Mouse (Mus musculus): ENCODE data around the gene D630045J12Rik.

The D630045J12Rik gene

DNA sequence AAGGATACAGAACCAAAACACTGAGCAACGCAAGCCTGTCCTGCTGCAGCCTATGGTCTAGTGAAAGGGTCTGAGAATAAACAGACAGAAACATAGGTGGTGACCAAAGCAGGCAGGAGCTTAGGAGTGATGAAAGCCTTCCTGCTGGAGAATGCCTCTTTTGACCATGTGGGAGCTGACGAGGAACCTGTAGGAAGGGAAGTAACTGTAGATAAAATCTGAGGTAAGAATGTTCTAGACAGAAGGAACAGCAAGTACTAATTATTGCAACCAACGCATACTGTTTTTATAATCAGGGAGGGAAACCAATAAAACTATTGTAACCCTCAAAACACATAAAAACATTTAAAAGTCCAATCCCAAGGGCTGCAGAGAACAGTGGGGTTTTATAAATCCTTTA, 9.6 kb downstream of the D630045J12Rik start:
- in situ Hi-C loops (cut with MboI, MseI) = no loop called here

DNA sequence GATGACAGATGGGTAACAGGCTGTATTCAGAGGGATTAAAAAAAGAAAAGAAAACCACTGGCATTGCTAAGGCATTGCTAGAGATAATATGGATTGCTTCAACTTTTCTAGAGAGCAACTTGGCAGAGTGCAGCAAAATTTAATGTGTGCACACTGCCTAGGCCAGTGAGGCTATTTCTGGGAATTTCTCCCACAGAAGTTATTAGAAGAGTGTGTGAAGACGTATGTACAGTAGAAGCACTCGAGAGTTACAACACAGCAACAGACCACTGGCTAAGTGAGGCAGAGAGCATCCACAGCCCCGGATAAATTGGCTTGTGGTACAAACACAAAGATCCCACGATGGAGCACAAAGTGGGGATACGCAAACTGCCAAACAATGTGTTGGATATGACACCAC, 11.0 kb downstream of the D630045J12Rik start:
- in situ Hi-C loops (cut with MboI, MseI) = no loop called here

DNA sequence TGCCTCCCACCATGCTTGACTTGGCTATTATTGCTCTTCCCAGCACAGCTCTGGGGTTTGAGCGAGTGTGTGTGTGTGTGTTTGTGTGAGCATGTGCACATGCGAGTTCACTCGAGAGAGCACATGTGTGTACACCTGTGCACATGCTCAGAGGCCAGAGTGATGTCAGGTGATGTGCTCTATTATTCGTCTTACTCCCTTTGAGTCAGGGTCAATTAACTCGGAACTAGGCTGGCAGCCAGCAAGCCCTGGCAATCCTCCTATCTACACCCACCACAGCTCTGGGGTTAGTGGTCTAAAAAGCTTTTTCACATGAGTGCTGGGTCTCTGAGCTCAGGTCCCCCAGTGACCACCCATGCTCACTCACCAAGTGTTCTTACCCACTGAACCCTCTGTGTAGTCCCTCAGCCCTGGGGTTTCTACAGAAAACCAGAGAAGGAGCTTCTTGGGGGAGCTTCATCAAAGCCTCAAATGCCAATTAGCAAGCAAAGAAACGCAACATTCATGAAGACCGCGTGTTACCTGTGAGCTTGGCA, 11.4 kb downstream of the D630045J12Rik start:
- in situ Hi-C loops (cut with MboI, MseI) = no loop called here

DNA sequence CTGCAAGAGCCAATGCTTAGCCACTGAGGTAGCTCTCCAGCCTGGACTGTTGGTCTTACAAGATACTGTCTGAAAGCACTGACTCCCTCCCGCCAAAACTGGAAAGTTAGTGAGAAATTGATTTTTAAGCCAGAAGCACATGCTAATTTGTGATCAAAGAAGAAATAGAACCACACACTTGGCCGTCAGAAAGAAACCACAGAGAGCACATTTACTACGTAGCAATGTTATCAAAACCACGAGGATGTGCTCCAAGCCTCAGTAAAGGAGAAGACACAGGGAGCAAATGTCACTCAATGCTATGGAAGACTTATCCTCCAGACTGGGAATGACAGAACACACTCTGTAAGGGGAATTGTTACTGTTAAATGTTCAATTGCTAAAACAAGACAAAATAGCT, 12.3 kb downstream of the D630045J12Rik start:
- in situ Hi-C loops (cut with MboI, MseI) = no loop called here

DNA sequence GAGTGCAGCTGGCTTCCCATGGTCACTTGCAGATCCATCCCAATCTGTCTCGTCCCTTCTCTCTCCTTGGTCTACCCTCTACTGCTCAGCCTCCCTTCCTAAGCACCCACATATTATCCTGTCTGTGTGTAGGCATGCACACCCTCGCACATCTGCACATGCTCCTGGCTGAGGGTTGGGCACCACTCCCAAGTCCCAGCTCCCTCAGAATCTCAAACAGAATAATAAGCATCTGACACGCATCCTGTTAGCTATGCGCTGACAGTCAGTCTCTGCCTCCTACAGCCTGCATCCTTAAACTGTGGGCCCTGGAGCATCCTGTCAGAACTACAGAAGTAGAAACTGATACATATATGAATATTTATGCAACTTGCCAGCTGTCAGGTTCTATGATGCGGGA, 13.2 kb downstream of the D630045J12Rik start:
- in situ Hi-C loops (cut with MboI, MseI) = no loop called here

DNA sequence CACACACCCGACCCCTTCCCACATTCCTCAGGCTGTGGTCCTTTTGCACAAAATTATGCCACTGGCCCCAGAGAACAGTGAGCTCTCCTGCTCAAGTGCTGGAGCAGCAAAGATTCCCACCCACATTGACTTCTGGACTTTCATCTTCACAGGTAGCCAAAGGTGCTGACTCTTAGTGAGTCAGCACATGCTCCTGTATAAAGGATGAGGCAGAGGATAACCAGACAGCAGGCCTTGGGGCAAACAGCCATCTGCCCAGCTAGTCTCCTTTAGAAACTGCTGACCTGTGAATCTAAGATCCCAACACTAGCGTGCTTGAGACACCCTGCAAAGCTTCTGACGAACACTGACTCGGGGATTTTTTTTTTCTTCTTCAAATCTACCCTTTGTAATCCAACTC, 15.4 kb downstream of the D630045J12Rik start:
- in situ Hi-C loops (cut with MboI, MseI) = no loop called here

DNA sequence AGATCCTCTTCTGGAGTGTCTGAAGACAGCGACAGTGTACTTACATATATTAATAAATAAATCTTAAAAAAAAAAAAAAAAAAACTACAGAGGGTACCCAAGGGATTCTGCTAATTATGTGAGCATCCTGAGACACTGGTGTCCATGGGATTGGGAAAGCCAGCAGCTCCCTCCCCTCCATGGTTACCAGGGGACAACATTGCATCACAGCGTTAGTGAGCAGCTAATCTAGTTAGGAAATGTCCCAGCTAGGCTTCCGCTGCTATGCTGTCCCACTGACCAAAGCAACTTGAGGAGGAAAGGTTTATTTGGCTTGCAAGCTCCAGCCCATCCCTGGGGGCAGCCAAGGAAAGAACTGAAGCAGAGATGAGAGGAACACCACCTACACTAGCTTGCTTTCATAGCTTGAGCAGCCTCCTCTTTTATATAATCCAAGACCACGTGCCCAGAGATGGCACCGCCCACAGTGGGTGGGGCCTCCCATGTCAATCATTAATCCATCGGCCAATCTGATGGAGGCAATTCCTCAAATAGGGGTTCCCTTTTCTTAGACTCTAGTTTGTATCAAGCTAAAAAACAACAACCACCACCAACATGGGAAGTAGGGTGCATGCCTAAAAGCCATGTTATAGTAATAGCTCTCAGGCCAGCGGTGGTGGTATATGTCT, 17.7 kb downstream of the D630045J12Rik start:
- in situ Hi-C loops (cut with MboI, MseI) = no loop called here

DNA sequence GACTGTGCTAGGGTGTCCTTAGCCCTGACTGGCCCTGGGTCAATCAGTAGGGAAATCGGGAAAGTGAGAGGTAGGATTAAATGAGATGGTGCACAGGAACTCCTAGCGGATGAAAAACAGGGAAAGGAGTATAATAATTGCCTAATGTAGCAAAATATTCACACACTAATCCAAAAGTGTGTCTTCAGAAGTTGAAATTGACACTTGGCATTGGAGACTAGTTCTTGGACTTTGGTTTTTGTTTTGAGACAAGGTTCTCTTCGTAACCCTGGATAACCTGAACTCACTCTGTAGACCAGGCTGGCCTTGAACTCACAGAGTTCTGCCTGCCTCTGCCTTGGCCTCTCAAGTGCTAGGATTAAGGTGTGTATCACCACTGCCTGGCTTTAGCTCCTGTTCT, 20.0 kb downstream of the D630045J12Rik start:
- in situ Hi-C loops (cut with MboI, MseI) = no loop called here

DNA sequence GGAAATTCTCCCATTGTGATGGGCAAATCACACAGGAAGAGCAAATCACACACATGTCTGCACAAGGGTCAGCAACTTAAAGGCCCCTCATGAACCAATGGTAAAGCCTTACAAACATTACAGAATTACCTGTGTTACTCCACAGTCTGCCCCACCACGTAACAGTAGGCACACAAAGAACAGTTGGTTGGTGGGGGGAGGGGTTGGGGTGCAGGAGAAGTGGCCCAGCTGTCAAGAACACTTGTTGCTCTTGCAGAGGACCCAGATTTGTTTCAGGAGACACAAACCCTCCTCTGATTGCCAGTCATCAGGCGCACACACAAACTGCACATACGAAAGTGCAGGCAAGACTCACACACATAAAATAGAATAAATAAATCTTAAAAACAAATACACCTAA, 20.9 kb downstream of the D630045J12Rik start:
- in situ Hi-C loops (cut with MboI, MseI) = no loop called here

DNA sequence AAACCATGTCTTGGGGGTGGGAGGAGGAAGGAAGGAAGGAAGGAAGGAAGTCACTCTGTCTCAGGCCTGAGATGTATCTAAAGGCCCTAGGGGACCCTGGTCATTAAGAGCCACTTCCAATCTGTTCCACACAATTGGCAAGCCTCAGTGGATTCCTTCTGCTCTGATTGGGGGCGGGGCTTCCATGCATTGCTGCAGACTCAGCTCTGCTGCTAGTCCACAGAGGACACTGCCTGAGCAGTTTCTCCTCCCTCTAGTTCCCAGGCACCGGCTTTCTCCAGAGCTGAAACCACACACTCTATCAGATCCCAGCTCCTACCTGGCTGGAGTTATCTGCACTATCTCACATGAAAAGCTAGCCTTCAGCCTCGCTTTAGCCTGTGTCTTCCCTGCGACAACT, 21.8 kb downstream of the D630045J12Rik start:
- in situ Hi-C loops (cut with MboI, MseI) = no loop called here

DNA sequence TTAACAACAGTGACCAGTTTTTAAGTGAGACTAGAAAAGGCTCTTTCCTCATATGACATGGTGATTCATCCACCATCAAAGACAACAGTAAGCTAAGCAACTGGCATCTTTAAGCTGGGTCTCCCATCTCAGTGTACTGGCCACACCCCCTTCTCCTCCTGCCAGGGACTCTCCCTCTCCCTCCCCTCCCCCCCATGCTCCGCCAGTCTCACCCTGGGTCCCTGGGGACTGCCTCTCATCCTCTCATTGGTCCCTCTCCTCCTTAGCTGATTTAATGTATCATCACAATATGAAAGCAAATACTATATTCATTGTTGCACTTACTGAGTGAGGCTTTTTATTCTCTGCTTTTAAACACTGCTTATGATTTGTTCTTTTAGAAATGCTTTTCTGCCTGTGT, 29.7 kb downstream of the D630045J12Rik start:
- in situ Hi-C loops (cut with MboI, MseI) = no loop called here

DNA sequence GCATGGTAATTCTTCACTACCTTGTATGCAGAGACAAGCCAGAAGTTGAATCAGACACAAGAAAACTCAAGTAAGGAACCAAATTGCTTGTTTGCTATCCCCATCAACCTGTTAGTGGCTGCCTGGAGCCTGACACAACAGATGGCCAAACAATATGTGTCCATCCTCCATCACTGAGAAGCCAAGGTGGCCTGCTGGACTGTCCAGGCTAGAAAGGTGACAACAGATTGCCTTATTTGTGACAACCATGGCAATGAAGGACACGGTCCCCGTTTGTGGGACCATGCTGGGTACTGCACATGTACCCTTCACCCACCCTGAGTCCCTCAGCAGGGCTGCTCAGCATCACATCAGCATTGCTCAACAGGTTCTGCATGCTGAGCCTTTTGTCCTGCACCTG, 34.5 kb downstream of the D630045J12Rik start:
- in situ Hi-C loops (cut with MboI, MseI) = no loop called here

DNA sequence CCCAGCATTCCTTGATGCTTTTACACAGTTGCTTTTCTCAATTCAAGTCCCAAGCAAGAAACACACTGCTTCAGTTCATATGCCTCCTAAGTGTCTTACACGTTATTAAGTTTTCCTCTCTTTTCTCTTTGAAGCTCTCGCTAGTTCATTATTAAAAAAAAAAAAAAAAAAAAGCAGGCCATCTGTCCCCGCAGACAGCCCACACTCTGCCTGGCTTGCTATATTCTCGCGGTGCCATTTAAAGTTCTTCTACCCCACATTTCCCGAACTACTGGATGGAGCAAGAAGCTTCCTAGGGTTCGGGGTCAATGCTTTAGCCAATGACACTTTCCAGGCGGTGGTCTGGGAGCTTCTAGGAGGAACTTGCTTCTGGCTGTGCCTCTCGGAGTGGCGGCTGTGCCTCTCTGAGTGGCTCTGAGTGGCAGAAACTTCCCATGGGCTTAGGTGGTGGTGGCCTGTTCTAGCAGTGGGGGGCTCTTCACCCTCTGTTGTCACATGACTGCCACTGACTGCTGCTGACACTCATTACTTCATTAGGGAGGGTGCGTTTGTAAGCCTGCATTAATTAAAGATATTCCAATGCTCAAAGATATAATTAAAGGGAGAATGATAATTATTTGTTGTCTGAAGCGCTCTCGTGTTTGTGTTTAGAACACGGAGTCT, 38.2 kb downstream of the D630045J12Rik start:
- in situ Hi-C loops (cut with MboI, MseI) = no loop called here

DNA sequence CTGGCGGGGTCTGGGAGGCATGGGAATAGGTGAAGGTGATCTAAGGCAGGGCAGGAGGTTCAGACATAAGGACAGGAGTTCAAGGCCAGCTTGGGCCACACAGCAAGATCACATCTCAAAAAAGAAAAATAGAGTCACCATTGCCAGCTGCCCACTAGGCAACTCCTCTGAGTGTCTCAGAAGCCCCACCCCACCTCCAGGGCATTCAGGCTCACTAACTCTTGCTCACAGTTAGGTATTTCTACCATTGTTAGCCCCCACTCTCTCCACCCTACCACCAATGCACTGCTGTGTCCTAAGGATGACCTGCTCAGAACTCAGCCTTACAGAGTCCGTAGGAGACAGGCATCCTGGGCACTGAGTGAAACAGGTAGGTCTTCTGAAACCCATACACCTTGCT, 46.2 kb downstream of the D630045J12Rik start:
- in situ Hi-C loops (cut with MboI, MseI) = no loop called here

DNA sequence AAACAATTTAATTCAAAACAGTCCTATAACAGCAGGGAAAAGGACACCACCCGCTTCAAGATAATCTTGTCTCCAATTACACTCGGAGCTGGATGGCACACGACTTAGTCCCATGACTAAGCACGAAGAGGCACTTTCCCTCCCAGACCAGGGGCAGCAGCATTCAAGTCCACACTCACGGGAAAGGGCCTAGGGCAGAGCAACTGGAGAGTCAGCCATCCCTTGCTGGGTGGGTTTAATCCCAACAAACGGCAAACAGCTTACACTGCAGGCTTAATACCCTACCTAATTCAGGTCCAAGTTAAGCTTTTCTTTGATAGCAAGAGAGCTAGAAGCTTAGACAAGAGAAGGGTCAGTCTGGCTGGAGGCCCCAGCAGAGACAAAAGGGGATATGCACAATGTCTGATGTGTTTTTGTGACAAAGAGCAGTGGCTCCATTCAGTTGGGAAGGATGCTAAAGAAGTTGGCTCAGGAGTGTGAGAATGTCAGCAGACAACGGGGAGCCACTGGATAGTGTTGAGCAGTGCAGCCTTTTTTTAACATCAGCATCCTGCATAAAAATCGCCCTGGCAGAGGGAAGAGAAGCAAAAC, 46.8 kb downstream of the D630045J12Rik start:
- in situ Hi-C loops (cut with MboI, MseI) = no loop called here

DNA sequence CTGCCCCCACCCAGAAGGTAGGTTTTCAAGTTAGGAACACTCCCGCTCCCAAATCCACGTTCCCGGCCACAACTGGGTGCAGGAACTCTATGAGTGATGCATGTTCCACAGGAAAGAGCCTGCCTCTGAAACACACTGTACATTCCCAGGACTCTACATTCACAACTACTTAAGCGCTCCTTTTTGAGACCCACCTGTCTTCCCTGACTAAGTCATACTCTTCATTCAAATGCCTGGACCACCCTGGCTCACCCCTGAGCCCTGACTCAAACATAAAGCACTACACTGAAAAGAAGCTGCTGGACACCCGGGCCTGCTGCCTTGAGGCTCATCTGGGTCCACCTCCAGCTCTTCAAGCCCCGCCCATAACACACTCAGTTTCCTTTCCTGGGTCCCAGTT, 48.4 kb downstream of the D630045J12Rik start:
- in situ Hi-C loops (cut with MboI, MseI) = no loop called here

DNA sequence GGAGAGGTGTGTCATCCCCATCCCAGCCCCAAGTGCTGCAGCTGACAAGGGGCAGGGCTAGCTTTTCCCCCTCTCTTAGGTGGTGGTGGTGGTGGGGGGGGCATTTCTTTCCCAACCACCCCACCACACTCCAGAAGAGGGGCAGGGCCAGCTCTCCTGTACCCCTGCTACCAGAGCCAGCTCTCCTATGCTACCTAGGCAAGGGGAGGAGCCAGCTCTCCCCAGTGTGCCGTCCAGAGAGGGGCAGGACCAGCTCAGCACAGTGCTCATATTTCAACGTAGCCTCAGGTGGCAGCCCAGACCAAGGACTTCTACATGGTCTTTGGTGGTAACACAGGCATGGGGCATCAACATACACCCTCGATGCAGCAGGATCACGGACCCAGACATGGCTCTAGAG, 50.0 kb downstream of the D630045J12Rik start:
- in situ Hi-C loops (cut with MboI, MseI) = no loop called here

DNA sequence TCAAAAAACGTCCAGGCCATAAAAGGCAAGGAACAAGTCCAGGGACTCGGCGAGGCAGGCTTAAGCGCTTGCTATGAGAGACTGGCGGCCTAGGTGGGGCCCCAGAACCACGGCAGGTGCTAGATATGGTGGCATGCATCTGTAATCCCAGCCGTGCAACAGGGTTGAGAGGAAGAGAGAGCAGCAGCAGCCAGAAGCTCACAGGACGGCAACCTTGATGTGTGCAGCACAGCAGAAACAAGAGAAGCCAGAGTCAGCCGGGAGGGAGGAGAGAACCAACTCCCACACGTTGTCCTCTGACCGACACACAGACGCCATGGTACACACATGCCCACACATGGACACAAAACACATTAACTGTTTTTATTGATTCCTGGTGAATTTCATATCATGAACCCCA, 51.0 kb downstream of the D630045J12Rik start:
- in situ Hi-C loops (cut with MboI, MseI) = no loop called here

DNA sequence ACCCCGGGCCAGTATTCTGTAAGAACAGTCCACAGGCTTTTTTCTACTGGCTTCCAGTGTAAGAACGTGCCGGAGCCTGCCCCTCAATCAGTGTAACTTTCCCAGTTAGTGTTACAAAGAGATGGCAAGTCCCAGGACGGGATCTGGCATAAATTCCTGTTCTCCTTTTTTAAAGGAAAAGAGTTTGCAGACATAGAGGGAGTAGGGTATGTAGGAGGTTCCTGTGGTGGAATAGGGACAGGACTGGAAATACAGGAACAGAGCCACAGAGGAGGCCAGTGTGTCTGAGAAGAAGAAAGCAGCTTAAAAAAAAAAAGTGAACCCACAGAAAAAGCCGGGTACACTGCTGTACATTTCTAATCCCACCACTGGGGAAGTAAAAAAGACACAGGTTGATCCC, 52.3 kb downstream of the D630045J12Rik start:
- in situ Hi-C loops (cut with MboI, MseI) = no loop called here

DNA sequence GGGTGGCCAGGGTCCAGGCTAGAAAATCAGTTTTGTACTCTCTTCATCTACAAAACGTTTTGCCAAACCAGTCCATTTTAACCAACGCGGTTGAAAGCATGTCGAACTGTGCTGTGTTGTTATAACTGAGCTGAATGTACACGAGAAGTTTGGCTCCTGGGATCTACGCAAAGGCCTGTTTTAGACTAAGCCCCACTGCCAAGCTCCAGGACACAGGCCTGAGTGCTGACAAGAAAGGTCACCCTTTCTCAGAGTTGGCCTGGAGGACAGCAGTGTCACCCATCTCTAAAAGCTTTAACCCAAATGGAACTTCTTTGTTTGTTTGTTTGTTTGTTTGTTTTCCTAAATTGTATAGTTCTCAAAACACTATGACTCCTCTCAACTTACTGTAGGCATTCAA, 54.2 kb downstream of the D630045J12Rik start:
- in situ Hi-C loops (cut with MboI, MseI) = no loop called here

DNA sequence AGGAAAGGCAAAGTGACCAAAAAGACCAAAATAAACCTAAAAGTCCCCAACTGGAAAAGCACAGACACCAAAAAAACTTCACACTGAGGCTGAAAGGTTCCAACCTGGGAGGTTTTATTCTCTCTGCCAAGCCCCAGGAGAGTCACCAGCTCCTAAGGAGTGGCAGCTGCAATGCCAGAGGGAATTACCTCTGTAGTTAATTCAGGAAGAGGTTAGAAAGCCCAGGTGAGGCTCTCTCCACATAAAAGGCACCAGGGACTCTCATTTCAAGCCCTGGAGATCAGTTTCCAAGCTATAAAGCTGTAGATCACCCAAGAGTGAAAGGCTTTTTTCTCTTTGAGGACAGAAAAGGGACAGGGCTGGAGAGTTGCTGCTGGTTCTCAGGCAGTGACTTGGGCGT, 55.1 kb downstream of the D630045J12Rik start:
- in situ Hi-C loops (cut with MboI, MseI) = no loop called here

DNA sequence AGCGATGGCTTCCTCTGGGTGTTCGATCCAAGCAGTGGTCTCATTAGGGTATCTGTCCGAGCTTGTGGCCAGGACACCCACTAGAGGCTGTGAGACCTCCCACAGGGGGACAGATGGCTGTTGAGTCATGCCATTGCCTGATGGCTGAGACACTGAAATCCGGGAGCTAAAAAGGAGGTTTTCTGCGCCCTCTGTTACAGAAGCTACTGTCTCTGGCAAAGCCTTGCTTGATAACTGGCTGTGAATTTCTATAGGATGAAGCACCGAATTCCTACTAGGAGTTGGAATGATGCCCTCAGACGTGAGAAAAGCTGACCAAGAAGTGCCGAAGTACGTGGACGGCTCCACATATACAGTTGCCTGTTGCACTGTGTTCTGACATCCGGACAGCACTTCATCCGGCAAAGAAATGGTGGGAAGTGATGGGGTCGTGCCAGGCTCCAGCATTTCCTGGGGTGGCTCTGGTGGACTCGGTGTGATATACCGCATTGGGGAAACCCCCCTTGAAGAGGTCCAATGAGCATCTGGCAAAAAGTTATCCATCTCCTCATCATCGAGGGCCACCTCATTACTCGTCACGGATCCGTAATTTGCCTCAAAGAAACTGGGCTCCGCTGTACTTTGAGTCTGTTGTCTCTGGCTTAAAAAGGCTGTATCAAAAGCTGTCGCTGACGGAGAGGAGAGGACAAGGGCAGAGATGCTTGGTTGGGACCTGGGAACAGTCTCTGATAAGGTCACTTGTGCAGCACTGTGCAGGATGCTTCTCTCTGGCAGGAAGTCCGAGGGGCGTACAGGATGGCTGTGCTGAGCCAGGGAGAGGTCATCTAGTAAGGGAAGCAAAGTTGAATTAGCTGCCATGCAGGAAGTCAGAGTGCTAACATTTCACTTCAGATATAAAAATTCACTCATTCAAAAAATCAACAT, 57.3 kb downstream of the D630045J12Rik start:
- in situ Hi-C loops (cut with MboI, MseI) = no loop called here
